Mouse (Mus musculus) brown adipose tissue, adult 24 weeks (tissue): Measurements from ENCODE around the gene Dclk1. TPM values are rescaled to one million over a fixed set of nuclear protein-coding genes. Genes with fewer than 3 reads are reported as not detected.

ENCODE experiments used
- H3K27ac ChIP-seq: fragments of 200-500 bp; replicated peaks from 2 replicates; pipeline ENCODE4 v1.5.1; 2012; ENCODE audit warnings: low read depth, mild to moderate bottlenecking, low read length
- H3K4me1 ChIP-seq: fragments of 200-500 bp; 2 replicates; pipeline ENCODE4 v1.6.1; 2012; ENCODE audit warnings: low read length, mixed read lengths; ENCODE audit not compliant: control insufficient read depth, insufficient read depth, insufficient read length
- H3K4me3 ChIP-seq: fragments of 200-500 bp; 2 replicates; pipeline ENCODE4 v1.5.1; 2012; ENCODE audit warnings: low read depth, mild to moderate bottlenecking, low read length, moderate library complexity; ENCODE audit not compliant: insufficient read depth
- polyA plus RNA-seq: library from polyadenylated mRNA; stranded (reverse); fragments of >200 nt; gene quantifications from 2 replicates; pipeline ENCODE4 v1.2.4, GENCODE M21; 2012; ENCODE audit not compliant: missing spikeins, insufficient read depth, insufficient read length

Gene Dclk1
- polyA plus RNA-seq, 1 experiment, result 2.6 TPM

GRCm38 (mm10) chr3:55242422-55243055, 375 bp downstream of the Dclk1 start:
- Histone ChIP-seq H3K4me3 (peak overlapping the region; percentile 42), H3K27ac (0 out of 2 replicates have a peak overlapping the region, but pooled peaks have one; percentile 10), H3K4me1 (no peaks in the 10 kb centered on the region)

GRCm38 (mm10) chr3:55243056-55243471, 900 bp downstream of the Dclk1 start:
- no peak overlapping the region for H3K27ac ChIP-seq
- H3K4me1 ChIP-seq, result no peaks in the 10 kb centered on the region
- peak overlapping the region; percentile 42 for H3K4me3 ChIP-seq

- Histone ChIP-seq H3K4me1 (no peaks in the 10 kb centered on the region), H3K4me3 (no peak overlapping the region), H3K27ac (no peak overlapping the region)
Measured at GRCm38 (mm10) chr3:55244087-55244486, 1.9 kb downstream of the Dclk1 start.

GRCm38 (mm10) chr3:55246618-55247272, 4.6 kb downstream of the Dclk1 start:
- Histone ChIP-seq H3K4me3 (no peak overlapping the region), H3K4me1 (no peaks in the 10 kb centered on the region), H3K27ac (no peak overlapping the region)

- Histone ChIP-seq H3K27ac (no peak overlapping the region), H3K4me3 (no peak overlapping the region), H3K4me1 (no peaks in the 10 kb centered on the region)
Measured at GRCm38 (mm10) chr3:55248048-55248447, 5.9 kb downstream of the Dclk1 start.

GRCm38 (mm10) chr3:55248508-55248907, 6.3 kb downstream of the Dclk1 start:
- Histone ChIP-seq H3K4me3 (no peak overlapping the region), H3K27ac (no peak overlapping the region), H3K4me1 (no peaks in the 10 kb centered on the region)

GRCm38 (mm10) chr3:55250631-55251030, 8.5 kb downstream of the Dclk1 start:
- no peaks in the 10 kb centered on the region for H3K4me1 ChIP-seq
- H3K4me3 ChIP-seq, result no peak overlapping the region
- no peak overlapping the region for H3K27ac ChIP-seq

GRCm38 (mm10) chr3:55260139-55260538, 18.0 kb downstream of the Dclk1 start:
- Histone ChIP-seq H3K4me3 (no peak overlapping the region), H3K27ac (no peak overlapping the region)

GRCm38 (mm10) chr3:55266091-55266490, 23.9 kb downstream of the Dclk1 start:
- Histone ChIP-seq H3K4me3 (no peak overlapping the region), H3K4me1 (no peaks in the 10 kb centered on the region), H3K27ac (no peak overlapping the region)

More at GRCm38 (mm10) chr3:55260139-55260538, 18.0 kb downstream of the Dclk1 start:
- no peaks in the 10 kb centered on the region for H3K4me1 ChIP-seq

GRCm38 (mm10) chr3:55269802-55270201, 27.6 kb downstream of the Dclk1 start:
- Histone ChIP-seq H3K4me1 (no peaks in the 10 kb centered on the region), H3K4me3 (no peak overlapping the region), H3K27ac (no peak overlapping the region)

GRCm38 (mm10) chr3:55270345-55270744, 28.2 kb downstream of the Dclk1 start:
- no peak overlapping the region for H3K4me3 ChIP-seq
- no peaks in the 10 kb centered on the region for H3K4me1 ChIP-seq
- H3K27ac ChIP-seq, result no peak overlapping the region

GRCm38 (mm10) chr3:55270920-55271319, 28.8 kb downstream of the Dclk1 start:
- H3K4me3 ChIP-seq, result no peak overlapping the region
- H3K4me1 ChIP-seq, result no peaks in the 10 kb centered on the region
- H3K27ac ChIP-seq, result no peak overlapping the region

GRCm38 (mm10) chr3:55272536-55272935, 30.4 kb downstream of the Dclk1 start:
- H3K27ac ChIP-seq, result no peak overlapping the region
- H3K4me3 ChIP-seq, result no peak overlapping the region
- H3K4me1 ChIP-seq, result no peaks in the 10 kb centered on the region

- Histone ChIP-seq H3K27ac (no peak overlapping the region), H3K4me3 (no peak overlapping the region), H3K4me1 (no peaks in the 10 kb centered on the region)
Measured at GRCm38 (mm10) chr3:55276446-55276845, 34.3 kb downstream of the Dclk1 start.

GRCm38 (mm10) chr3:55276851-55277250, 34.7 kb downstream of the Dclk1 start:
- H3K4me3 ChIP-seq, result no peak overlapping the region
- no peaks in the 10 kb centered on the region for H3K4me1 ChIP-seq
- no peak overlapping the region for H3K27ac ChIP-seq

- Histone ChIP-seq H3K4me1 (no peaks in the 10 kb centered on the region), H3K27ac (no peak overlapping the region), H3K4me3 (no peak overlapping the region)
Measured at GRCm38 (mm10) chr3:55277829-55278228, 35.7 kb downstream of the Dclk1 start.
